Comparison of ENCODE assay signal across 8 mouse cellular contexts in the genomic region with DNA sequence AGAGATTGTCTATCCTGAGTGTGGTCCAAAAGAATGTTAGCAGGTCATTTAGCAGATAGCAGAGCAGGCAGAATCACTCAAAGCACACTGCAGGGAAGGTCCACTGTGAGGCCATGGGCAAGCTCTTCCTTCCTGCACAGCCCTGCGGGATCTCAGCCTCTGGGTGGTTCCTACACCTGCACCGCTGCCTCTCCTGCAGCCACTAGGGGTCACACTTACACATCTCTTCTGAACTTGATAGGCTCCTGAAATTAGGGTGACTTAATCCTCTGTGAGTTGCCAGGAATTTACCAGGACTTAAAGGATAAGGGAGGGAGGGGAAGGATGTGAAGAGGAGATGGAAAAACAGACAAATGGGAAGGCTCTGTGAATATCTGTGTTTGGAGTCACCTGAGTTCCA.
DNase-seq lines count a peak whose midpoint lies in the region; ATAC-seq and TF ChIP-seq lines count a peak whose summit lies in the region.

No protein-coding gene starts in this region.

- no peak overlapping the region for H3K4me2 ChIP-seq in forebrain, embryonic 14.5 days (ENCODE audit: low read length)
- no peak overlapping the region for H3K4me2 ChIP-seq in intestine, embryonic 14.5 days (ENCODE audit: low read length)

- H3K4me1 ChIP-seq in forebrain, embryonic 14.5 days (ENCODE audit: control insufficient read depth, insufficient read depth, low read length): 0 out of 2 replicates have a peak, but pooled peaks cover 6% of the 10 kb centered on the region
- no peaks in the 10 kb centered on the region for H3K4me1 ChIP-seq in intestine, embryonic 14.5 days (replicated peaks; ENCODE audit: control insufficient read depth, insufficient read depth, low read length)

- CTCF ChIA-PET in Patski (lab: Charles Lee): interaction anchor here (0.9 kb wide), 1 partner anchor 14 kb away, joined by 3 read pairs; no protein-coding TSS in a partner anchor

- 5% methylated on average over 2 of the region's 2 CpGs for WGBS in forebrain, embryonic 14.5 days
- WGBS in intestine, embryonic 14.5 days: 2% methylated on average over 2 of the region's 2 CpGs

- no peak overlapping the region for H3K9ac ChIP-seq in forebrain, embryonic 14.5 days (ENCODE audit: low read length)
- no peak overlapping the region for H3K9ac ChIP-seq in intestine, embryonic 14.5 days (ENCODE audit: low read length)

- in situ Hi-C loops in Patski (cut with MboI; ENCODE audit: low pct_unique_long_range_greater_than_20kb): no loop called here

- H3K4me3 ChIP-seq in forebrain, embryonic 14.5 days (ENCODE audit: low read depth, low read length): no peak overlapping the region
- H3K4me3 ChIP-seq in intestine, embryonic 14.5 days (ENCODE audit: low read depth, low read length): no peak overlapping the region

- H3K27me3 ChIP-seq in Patski: no peaks in the 10 kb centered on the region
- H3K27me3 ChIP-seq in forebrain, embryonic 14.5 days (replicated peaks; ENCODE audit: control insufficient read depth, insufficient read depth, low read length): no peaks in the 10 kb centered on the region
- no peaks in the 10 kb centered on the region for H3K27me3 ChIP-seq in intestine, embryonic 14.5 days (replicated peaks; ENCODE audit: control insufficient read depth, insufficient read depth, low read length)

- no peak overlapping the region for H3K27ac ChIP-seq in forebrain, embryonic 14.5 days (ENCODE audit: low read depth, low read length)
- H3K27ac ChIP-seq in intestine, embryonic 14.5 days (ENCODE audit: low read depth): no peak overlapping the region

- H3K36me3 ChIP-seq in forebrain, embryonic 14.5 days (ENCODE audit: control insufficient read depth, insufficient read depth, low read length): no peaks in the 10 kb centered on the region
- H3K36me3 ChIP-seq in intestine, embryonic 14.5 days (ENCODE audit: control insufficient read depth, insufficient read depth, low read length): no peaks in the 10 kb centered on the region

- no peak for DNase-seq in Patski (ENCODE audit: low read depth, low spot score)
- peak; percentile 1 for DNase-seq in c-Kit-positive CD71-positive TER-119-negative erythroid progenitor cells, embryonic 14.5 days (ENCODE audit: low read depth)
- peak; percentile 89 for DNase-seq in forebrain, embryonic 14.5 days (ENCODE audit: low spot score)
- DNase-seq in intestine, embryonic 14.5 days (ENCODE audit: low spot score): peak; percentile 61
- DNase-seq in left cerebral cortex, adult 11 months (ENCODE audit: low spot score): peak; percentile 58
- DNase-seq in right cerebral cortex, adult 2 months (ENCODE audit: low spot score in 2 of 2): peak; percentile 80 to 87

- peak; percentile 29 for TF ChIP-seq CTCF in Patski (IDR thresholded peaks at IDR 0.05)

- POLR2A ChIA-PET in Patski (lab: Charles Lee): no interaction called here

- ATAC-seq in Patski: no peak
- ATAC-seq in forebrain, embryonic 14.5 days: peak; percentile 74
- ATAC-seq in intestine, embryonic 14.5 days (replicated peaks; ENCODE audit: low FRiP score, low TSS enrichment, low read depth): no peak
- ATAC-seq in megakaryocyte progenitor cell, adult 5-6 weeks (replicated peaks; ENCODE audit: poor library complexity): peak; percentile 93
- ATAC-seq in inflammation-experienced regulatory T-cells, adult 6 months: no peak

- no peaks in the 10 kb centered on the region for H3K9me3 ChIP-seq in forebrain, embryonic 14.5 days (replicated peaks; ENCODE audit: control insufficient read depth, low read length)
- no peaks in the 10 kb centered on the region for H3K9me3 ChIP-seq in intestine, embryonic 14.5 days (ENCODE audit: control insufficient read depth, low read length)

Comparison
In these comparisons a context has a peak if more than half of its experiments do, and no peak if none do; other contexts are left out.
1. ATAC-seq: peak in forebrain, embryonic 14.5 days (single experiment) and megakaryocyte progenitor cell, adult 5-6 weeks (single experiment); none in Patski (single experiment), intestine, embryonic 14.5 days (single experiment) and inflammation-experienced regulatory T-cells, adult 6 months (single experiment).